Mouse (Mus musculus) heart, adult 2 months (tissue): ENCODE data around the gene Kat6b. TPM values are rescaled to one million over a fixed set of nuclear protein-coding genes. Genes with fewer than 3 reads are reported as not detected.
"Not testable (repeated sequence)": the region's sequence is repeated elsewhere in the genome, so short reads cannot be mapped to it uniquely, and the experiment has no call there.

Experiments used
- DNase-seq, 2 experiments: peaks; one replicate each; pipeline ENCODE4 v3.0.0; 2021
- H3K27ac ChIP-seq: fragments of 200-600 bp; 2 replicates; pipeline ENCODE4 v1.8.1; 2022
- H3K27me3 ChIP-seq: fragments of 200-500 bp; 2 replicates; pipeline ENCODE4 v1.6.1; 2012; ENCODE audit warnings: mild to moderate bottlenecking, low read length, inconsistent platforms, mixed read lengths; ENCODE audit not compliant: control insufficient read depth, insufficient read depth
- H3K36me3 ChIP-seq: fragments of 200-500 bp; 2 replicates; pipeline ENCODE4 v1.6.1; 2012; ENCODE audit warnings: low read length, inconsistent platforms; ENCODE audit not compliant: control insufficient read depth, insufficient read depth
- H3K4me1 ChIP-seq: fragments of 200-500 bp; 2 replicates; pipeline ENCODE4 v1.6.1; 2011; ENCODE audit warnings: low read length; ENCODE audit not compliant: control insufficient read depth, insufficient read depth
- H3K4me3 ChIP-seq: fragments of 200-600 bp; 2 replicates; pipeline ENCODE4 v1.8.1; 2022
- H3K79me2 ChIP-seq: fragments of 200-500 bp; replicated peaks from 2 replicates; pipeline ENCODE4 v1.6.1; 2012; ENCODE audit warnings: mild to moderate bottlenecking, inconsistent platforms, low read length, moderate library complexity, mixed read lengths; ENCODE audit not compliant: control insufficient read depth, insufficient read depth
- H3K9ac ChIP-seq: fragments of 200-500 bp; 2 replicates; pipeline ENCODE4 v1.6.1; 2012; ENCODE audit warnings: low read depth, mild to moderate bottlenecking, control low read depth, inconsistent platforms, low read length, mixed read lengths
- CTCF ChIP-seq: fragments of 200-600 bp; IDR thresholded peaks from 2 replicates; pipeline ENCODE4 v1.8.1; 2022; ENCODE audit warnings: antibody characterized with exemption, mild to moderate bottlenecking, moderate library complexity
- EP300 ChIP-seq: fragments of 200-500 bp; IDR thresholded peaks from 2 replicates; pipeline ENCODE4 v1.6.1; 2011; ENCODE audit warnings: low read depth, low read length, control low read depth; ENCODE audit not compliant: insufficient read depth
- POLR2A ChIP-seq: fragments of 200-500 bp; IDR thresholded peaks from 2 replicates; pipeline ENCODE4 v1.6.1; 2011; ENCODE audit warnings: mild to moderate bottlenecking, low read depth, low read length, control low read depth; ENCODE audit not compliant: insufficient read depth
- WGBS: fragments of 180-500 bp; shearing (Covaris S2); methylation state at CpG from one replicate; pipeline ENCODE4 v1.1.7; 2018; 5-methylcytosine and 5-hydroxymethylcytosine counted together
- intact Hi-C: fragments of 180-260 bp; cut with DNase I; formaldehyde crosslinking; loops from one replicate; pipeline ENCODE4 v1.15.1; 2025
- polyA plus RNA-seq: library from polyadenylated mRNA; depleted of rRNA; stranded (reverse); fragments of >200 nt; gene quantifications from 2 replicates; pipeline ENCODE4 v1.2.3, GENCODE M21; 2012
- total RNA-seq, 2 experiments: library from RNA; stranded (reverse); gene quantifications; 2 replicates each; pipeline ENCODE4 v1.2.3; 2021

Kat6b gene
- total and polyA plus RNA-seq, 3 experiments = 9.0 to 27.9 (median 26.6) TPM

- no peak overlapping the region for H3K9ac ChIP-seq
- TF ChIP-seq EP300 (0 out of 2 replicates have a peak, but pooled peaks have one; percentile 18), POLR2A (no peak)
- intact Hi-C loops = no loop called here
- H3K36me3 ChIP-seq = no peaks in the 10 kb centered on the region
- no peaks in the 10 kb centered on the region; the same call in 1 of the 2 replicates for H3K4me1 ChIP-seq
- WGBS = 75% methylated on average over 11 of the region's 11 CpGs
- no peak overlapping the region for H3K4me3 ChIP-seq
- no peaks in the 10 kb centered on the region for H3K79me2 ChIP-seq
- H3K27ac ChIP-seq = no peak overlapping the region
- H3K27me3 ChIP-seq = no peaks in the 10 kb centered on the region
- peak; percentile 31 to 39 for DNase-seq
Observed at GRCm38 (mm10) chr14:21669633-21670421, 188.6 kb downstream of the Kat6b start.

DNA sequence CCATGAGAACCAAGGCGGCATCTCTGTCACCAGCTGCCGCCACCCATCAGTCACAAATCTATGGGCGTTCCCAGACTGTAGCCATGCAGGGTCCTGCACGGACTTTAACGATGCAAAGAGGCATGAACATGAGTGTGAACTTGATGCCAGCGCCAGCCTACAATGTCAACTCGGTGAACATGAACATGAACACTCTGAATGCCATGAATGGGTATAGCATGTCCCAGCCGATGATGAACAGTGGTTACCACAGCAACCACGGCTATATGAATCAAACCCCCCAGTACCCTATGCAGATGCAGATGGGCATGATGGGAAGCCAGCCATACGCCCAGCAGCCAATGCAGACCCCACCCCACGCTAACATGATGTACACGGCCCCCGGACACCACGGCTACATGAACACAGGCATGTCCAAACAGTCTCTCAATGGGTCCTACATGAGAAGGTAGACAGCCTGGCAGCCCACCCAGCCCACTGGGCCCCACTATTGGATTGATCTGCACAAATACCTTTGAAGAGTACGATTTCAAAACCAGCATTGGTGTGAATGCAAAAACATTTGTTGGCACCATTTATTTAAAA lies 189.3 kb downstream of the Kat6b start:
- H3K4me1 ChIP-seq, H3K27ac ChIP-seq, H3K4me3 ChIP-seq, H3K27me3 ChIP-seq, H3K79me2 ChIP-seq, H3K36me3 ChIP-seq, intact Hi-C loops, DNase-seq, H3K9ac ChIP-seq: not testable (repeated sequence)
- WGBS = 93% methylated on average over 15 of the region's 15 CpGs

GRCm38 (mm10) chr14:21673100-21673499 lies 191.9 kb downstream of the Kat6b start:
- TF ChIP-seq EP300 (no peak), POLR2A (no peak), CTCF (no peak)
- Histone ChIP-seq H3K27ac (no peak overlapping the region), H3K9ac (no peak overlapping the region), H3K4me1 (no peaks in the 10 kb centered on the region; the same call in 1 of the 2 replicates), H3K4me3 (no peak overlapping the region), H3K36me3 (no peaks in the 10 kb centered on the region), H3K27me3 (no peaks in the 10 kb centered on the region), H3K79me2 (no peaks in the 10 kb centered on the region)
- DNase-seq = no peak
- 86% methylated on average over 4 of the region's 4 CpGs for WGBS
- intact Hi-C loops = no loop called here

GRCm38 (mm10) chr14:21674471-21674870 lies 193.2 kb downstream of the Kat6b start:
- Histone ChIP-seq H3K9ac (no peak overlapping the region), H3K4me3 (no peak overlapping the region), H3K79me2 (no peaks in the 10 kb centered on the region), H3K27me3 (no peaks in the 10 kb centered on the region), H3K4me1 (no peaks in the 10 kb centered on the region; the same call in none of the 2 replicates), H3K36me3 (no peaks in the 10 kb centered on the region), H3K27ac (no peak overlapping the region)
- intact Hi-C loops = no loop called here
- TF ChIP-seq EP300 (no peak), CTCF (peak; percentile 33), POLR2A (no peak)
- WGBS = 26% methylated on average over 5 of the region's 5 CpGs
- no peak for DNase-seq

- no peak for TF ChIP-seq EP300
- TF ChIP-seq POLR2A = no peak
- TF ChIP-seq CTCF = no peak
- H3K79me2 ChIP-seq = no peaks in the 10 kb centered on the region
- H3K4me3 ChIP-seq = no peak overlapping the region
- no peaks in the 10 kb centered on the region for H3K36me3 ChIP-seq
- intact Hi-C loops = no loop called here
- no peaks in the 10 kb centered on the region; the same call in none of the 2 replicates for H3K4me1 ChIP-seq
- H3K27me3 ChIP-seq = no peaks in the 10 kb centered on the region
- H3K27ac ChIP-seq = no peak overlapping the region
- 62% methylated on average over 2 of the region's 2 CpGs for WGBS
- DNase-seq = no peak
- no peak overlapping the region for H3K9ac ChIP-seq
Observed at GRCm38 (mm10) chr14:21676223-21676622, 195.0 kb downstream of the Kat6b start.

- intact Hi-C loops = loop anchor here (1.0 kb wide), 1 partner anchor 64 kb away; no protein-coding TSS in a partner anchor
- Histone ChIP-seq H3K79me2 (no peaks in the 10 kb centered on the region), H3K4me3 (no peak overlapping the region), H3K27ac (no peak overlapping the region), H3K4me1 (no peaks in the 10 kb centered on the region; the same call in 1 of the 2 replicates), H3K27me3 (no peaks in the 10 kb centered on the region), H3K9ac (no peak overlapping the region), H3K36me3 (no peaks in the 10 kb centered on the region)
- TF ChIP-seq POLR2A = no peak
- peak; percentile 87 for TF ChIP-seq CTCF
- peak; percentile 48 to 64 for DNase-seq
- WGBS = 45% methylated on average over 7 of the region's 7 CpGs
Observed at GRCm38 (mm10) chr14:21678509-21679285, 197.5 kb downstream of the Kat6b start.
